Mouse (Mus musculus) skeletal muscle tissue, adult 2 months (tissue): Measurements from ENCODE around the gene Mast4.

ENCODE experiments used
- DNase-seq: peaks from one replicate; pipeline ENCODE4 v3.0.0-alpha.2; 2012; ENCODE audit warnings: low read depth, low spot score

Gene Mast4

GRCm38 (mm10) chr13:103199823-103200660 is 134.3 kb downstream of the Mast4 start:
- DNase-seq: no peak

GRCm38 (mm10) chr13:103198210-103198940 is 135.9 kb downstream of the Mast4 start:
- DNase-seq: no peak

DNA sequence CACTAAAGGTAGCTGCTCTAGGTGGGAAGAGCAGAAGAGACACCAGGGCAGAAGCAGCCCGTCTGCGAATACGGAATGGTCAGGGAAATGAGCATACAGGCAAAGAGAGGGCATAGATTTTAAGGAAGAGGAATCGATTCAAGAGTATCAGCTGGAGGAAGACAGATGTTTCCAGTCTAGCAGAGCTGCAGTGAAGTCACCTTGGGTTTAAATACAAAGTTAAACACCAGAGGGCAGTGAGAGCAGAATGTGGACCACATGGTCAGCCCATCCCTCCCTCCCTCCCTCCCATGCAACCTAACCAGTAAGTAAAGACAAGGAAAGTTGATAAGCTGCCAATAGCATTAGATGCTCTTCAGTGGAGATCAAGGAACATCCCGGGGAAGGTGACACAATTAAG is 138.0 kb downstream of the Mast4 start:
- DNase-seq: no peak

- DNase-seq: no peak
Observed at GRCm38 (mm10) chr13:103195847-103196246, 138.4 kb downstream of the Mast4 start.

- peak; percentile 9 for DNase-seq
Observed at GRCm38 (mm10) chr13:103183566-103183965, 150.7 kb downstream of the Mast4 start.

DNA sequence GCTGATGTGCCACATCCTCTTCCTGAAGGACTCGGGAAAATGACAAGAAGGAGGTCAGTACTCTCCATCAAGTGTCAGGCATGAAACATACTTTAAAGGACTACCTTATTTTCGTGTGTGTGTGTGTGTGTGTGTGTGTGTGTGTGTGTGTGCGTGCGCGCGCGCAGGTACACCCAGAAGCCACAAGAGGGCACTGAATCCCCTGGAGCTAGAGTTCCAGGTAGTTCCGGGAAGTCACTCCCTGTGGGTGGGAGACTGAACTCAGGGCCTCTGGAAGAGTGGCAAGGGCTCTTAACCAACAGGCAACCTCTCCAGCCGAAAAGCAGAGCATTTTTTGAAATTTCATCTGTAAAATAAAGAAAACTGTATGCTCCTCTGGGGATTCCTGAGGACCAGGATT is 152.5 kb downstream of the Mast4 start:
- DNase-seq: no peak

DNA sequence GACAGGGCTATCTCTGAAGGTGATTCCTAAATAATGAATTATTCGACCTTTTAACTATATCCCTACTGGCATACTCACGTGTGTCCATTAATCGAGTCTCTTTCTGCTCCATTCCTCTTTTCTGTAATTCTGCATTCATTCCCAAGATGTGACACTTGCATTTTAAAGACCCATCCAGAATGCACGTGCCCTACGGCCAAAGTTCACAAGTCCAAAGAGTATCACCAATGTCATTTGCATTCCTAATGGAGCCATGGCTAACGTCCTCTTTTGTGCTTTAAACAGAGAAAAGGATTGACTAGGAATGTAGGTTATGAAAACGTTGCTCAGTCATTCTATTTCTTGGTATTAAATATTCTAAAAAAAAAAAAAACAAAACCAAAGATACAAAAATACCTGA is 157.4 kb downstream of the Mast4 start:
- DNase-seq: no peak

DNA sequence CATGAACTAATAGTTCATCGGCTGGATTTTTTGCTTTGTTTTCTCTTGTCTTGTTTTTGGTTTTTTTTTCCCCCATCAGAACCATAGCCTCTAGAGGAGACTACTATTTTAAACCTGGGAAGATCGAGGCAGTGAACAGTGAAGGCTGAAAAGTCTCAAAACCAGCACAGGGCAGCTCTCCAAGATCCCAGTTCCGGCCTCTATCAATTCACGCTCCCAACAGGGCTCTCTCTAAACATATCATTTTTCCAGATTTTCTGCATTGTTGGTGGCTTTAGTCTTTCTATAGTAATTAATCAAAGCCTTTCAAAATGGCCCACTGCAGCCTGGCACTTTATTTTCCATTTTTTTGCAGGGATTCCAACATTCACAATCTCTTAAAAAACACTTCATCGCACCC is 159.9 kb downstream of the Mast4 start:
- DNase-seq: no peak

DNA sequence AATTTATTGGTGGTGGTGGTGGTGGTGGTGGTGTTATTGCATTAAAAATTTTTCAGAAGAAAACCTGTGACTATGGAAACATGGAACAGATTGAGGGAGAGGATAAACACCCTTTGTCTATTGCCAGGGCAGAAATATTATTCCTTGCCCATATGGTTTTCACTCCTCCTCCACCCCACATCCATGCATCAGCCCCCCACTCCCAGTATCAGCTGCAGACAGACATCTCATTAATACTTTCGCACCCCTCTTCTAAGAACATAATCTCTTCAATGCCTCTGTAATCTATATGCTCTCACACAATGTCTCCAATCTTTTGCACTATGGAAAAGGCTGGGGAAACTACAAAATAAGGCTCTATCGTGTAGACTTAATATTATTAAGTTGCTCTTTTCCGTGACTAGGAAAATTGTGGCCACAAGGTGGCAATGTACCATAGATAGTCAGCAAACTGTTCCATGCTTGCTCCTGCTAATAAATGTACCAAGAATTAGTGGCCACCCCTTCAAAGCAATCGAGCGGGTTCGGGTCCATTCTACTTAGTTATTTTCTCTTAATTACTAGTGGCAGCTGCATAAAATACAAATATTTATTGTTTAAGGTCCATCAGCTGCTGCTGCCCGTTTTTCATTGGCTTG is 160.6 kb downstream of the Mast4 start:
- peak; percentile 45 for DNase-seq

- DNase-seq: no peak
Observed at GRCm38 (mm10) chr13:103151944-103152343, 182.4 kb downstream of the Mast4 start.

GRCm38 (mm10) chr13:103151171-103151570 is 183.1 kb downstream of the Mast4 start:
- DNase-seq: no peak

DNA sequence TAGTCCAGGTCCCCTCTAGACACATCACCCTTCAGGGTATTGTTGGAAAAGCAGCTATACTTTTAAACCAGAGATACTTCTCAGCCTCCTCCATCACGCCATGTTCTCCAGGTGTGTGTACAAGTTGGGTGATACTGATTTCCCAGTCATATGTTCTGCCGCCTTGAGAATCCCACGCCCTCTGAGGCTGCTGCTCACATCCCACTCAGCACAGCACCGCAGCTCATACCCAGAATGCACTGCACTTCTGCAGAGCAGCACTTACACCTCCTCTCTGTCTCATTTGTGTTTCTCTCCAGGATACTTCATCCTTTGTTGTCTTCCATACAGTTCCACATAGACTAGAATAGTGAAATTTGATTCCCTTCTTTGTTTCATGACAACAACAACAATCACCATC is 183.6 kb downstream of the Mast4 start:
- no peak for DNase-seq

- no peak for DNase-seq
Observed at GRCm38 (mm10) chr13:103149415-103149814, 184.9 kb downstream of the Mast4 start.

DNA sequence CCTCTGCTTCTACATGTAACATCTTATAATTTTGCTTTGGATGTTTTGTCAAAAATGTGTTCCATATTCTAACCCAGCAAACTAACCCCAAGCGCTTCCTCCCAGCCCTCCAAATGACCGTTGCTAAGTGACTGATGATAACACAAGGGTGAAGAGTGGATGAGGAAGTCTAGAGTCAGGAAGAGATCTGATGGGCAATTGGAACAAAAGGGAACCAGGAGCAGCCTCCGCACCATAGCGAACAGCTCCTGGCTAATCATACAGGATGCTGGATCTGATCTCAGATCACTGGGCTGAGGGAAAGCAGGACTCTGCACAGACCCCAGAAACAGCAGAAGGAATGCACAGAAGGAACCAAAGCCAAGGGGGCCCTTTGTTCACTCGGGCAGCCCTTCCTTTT is 190.0 kb downstream of the Mast4 start:
- DNase-seq: no peak

GRCm38 (mm10) chr13:103141304-103141703 is 193.0 kb downstream of the Mast4 start:
- no peak for DNase-seq

- DNase-seq: no peak
Observed at GRCm38 (mm10) chr13:103140051-103140450, 194.2 kb downstream of the Mast4 start.

- DNase-seq: no peak
Observed at GRCm38 (mm10) chr13:103138298-103138697, 196.0 kb downstream of the Mast4 start.

DNA sequence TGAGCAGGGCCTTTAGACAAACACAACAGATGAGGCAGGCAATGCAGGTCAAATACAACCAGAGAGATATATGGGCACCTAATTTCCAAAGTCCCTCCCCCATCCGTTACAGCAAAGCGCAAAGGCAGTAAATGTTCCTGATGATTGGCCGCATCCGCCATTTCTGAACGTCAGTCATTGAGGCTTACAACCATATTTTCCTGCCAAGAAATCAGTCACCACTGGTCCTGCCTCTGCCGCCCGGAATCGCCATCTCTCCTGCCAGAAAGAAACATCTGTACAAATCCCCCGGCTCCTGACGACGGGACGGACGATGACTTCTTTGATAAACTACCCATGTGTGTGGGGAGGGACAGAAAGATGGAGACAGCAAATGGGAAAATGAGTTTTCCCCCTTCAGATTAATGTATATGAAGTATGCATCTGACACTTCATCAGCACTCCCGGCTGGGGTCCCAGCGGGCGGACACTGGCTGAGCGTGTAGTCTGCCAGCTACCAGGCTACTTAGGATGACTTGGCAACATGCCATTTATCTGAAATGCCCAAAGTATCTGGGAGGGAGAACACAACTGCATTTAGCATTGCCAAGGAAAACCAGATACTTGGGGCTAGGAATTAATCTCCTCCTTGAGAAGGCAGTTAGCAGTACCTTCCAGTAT is 198.9 kb downstream of the Mast4 start:
- DNase-seq: no peak

- DNase-seq: no peak
Observed at GRCm38 (mm10) chr13:103131781-103132180, 202.5 kb downstream of the Mast4 start.

DNA sequence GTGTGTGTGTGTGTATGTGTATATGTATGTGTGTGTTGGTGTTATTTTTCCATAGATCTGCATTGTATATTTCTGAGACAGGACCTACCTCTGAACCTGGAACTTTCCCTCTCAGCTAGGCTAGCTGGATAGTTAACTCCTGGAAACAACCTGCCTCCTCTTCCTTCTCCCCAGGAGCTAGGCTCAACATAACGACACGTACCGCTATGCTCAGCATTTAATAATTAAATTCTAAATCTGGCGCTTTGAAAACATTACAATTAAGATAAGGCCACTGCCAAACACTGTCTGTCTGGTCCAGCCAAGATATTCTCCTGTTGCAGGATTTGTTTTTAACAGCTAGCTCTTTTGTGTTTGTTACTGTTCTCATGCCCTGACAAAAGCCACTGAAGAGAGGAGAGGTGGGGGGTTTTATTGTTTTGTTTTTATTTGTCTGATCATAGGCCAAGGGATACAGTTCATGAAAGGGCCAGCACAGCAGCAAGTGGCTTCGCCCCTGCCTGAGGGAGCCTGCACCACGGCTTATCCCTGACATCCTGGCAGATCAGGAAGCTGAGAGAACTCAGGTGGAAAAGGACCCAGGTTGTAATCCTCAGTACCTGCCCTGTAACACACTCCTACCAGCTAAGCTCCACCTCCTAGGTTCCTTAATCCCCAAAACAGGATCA is 205.0 kb downstream of the Mast4 start:
- DNase-seq: no peak

DNA sequence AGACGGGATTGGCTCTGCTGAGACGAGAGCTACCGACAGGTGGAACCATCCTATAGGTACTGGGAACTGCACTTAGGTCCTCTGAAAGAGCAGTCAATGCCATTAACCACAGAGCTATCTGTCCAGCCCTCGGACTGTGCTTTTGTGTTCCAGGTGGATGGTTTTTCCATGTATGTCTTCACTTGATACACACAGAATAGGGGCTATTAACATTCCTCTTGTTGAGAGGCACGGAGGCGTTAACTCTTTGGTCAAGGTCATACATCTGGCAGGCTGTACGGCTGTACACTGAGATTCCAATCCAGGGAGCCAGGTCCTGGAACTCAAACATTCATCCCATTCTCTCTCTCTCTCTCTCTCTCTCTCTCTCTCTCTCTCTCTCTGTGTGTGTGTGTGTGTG is 205.6 kb downstream of the Mast4 start:
- no peak for DNase-seq
